Mouse (Mus musculus): ENCODE measurements around the gene Mcm2. TPM values are rescaled to one million over a fixed set of nuclear protein-coding genes. Genes with fewer than 3 reads are reported as not detected.
A peak's percentile ranks its signal among the peaks of the same experiment; 100 is the strongest.

Mcm2 gene
- total RNA-seq, 2 experiments from 2014 or later = 3.8 to 4.2 TPM

GRCm38 (mm10) chr6:88899628-88900027 is 1.0 kb upstream of the Mcm2 start:
- intact Hi-C loops (cut with DNase I) = no loop called here
- no peak for DNase-seq (ENCODE audit: low spot score in 2 of 2)

DNA sequence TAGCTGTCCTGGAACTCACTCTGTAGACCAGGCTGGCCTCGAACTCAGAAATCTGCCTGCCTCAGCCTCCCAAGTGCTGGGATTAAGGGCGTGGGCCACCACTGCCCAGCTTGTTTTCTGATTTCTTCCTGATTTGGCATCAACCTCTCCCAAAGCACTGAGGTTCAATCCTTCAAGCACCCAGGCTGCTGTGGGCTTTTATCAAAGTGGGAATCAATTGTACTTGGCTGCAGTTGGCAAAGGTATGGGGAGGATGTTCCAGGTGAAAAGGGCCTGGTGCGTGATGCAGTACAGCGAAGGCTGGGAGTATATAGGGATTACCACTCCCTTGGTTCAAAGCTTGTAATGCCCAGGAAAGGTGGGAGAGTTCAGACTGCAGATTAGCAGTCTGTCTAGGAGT is 506 bp upstream of the Mcm2 start:
- no peak for DNase-seq (ENCODE audit: low spot score in 2 of 2)
- intact Hi-C loops (cut with DNase I) = no loop called here

GRCm38 (mm10) chr6:88897246-88897645 is 1.3 kb downstream of the Mcm2 start:
- intact Hi-C loops (cut with DNase I) = no loop called here
- no peak for DNase-seq (ENCODE audit: low spot score in 2 of 2)

DNA sequence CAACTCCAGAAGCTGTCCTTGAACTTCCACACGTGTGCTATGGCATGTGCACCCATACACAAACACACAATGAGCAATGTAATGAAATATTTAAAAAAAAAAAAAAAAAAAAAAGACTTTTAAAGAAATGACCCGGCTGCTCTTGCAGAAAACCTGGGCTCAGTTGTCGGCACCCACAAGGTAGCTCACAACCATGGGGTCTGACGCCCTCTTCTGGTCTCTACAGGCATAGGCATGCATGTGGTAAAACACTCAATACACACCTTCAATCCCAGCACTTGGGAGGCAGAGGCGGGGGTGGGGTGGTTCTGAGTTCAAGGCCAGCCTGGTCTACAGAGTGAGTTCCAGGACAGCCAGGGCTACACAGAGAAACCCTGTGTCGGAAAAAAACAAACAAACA is 2.6 kb downstream of the Mcm2 start:
- no peak for DNase-seq (ENCODE audit: low spot score in 2 of 2)
- intact Hi-C loops (cut with DNase I) = no loop called here

DNA sequence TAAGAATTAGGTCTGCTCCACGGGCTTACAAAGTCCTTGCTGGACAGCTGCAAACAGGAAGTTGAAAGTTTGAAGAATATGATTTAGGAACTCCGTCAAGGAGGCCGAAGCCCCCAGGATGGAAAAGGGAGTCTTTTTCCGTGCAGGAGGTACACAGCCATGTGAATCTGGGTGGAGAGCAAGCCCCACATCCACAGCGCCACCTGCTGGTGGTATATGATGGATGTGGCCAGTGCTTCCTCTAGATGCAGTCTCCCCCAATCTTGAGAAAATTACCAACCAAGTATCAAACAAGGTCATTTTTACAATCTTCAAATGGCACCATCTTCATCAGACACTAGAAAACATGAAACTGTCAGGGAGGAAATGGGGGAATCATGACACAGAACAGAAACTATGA is 5.0 kb downstream of the Mcm2 start:
- intact Hi-C loops (cut with DNase I) = no loop called here
- peak; percentile 39 to 55 for DNase-seq (ENCODE audit: low spot score in 2 of 2)

DNA sequence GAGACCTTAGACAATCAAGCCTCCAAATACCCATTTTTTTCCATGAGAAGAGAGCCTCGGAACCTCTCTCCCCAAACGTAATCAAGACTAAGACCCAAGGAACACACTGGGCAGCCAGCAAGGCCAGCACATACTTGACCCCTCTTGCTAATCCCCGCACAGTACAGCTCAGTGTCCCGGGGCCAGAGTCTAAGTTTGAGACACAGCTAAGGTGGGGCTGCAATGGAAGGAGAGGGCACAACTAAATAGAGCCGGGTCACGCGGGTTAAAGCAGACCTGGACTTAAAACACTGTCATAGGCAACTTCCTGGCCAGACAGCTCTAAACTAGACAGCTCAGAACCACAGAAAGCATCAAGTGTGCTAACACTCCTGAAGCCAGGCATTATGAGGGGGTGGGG is 7.7 kb downstream of the Mcm2 start:
- no peak for DNase-seq (ENCODE audit: low spot score in 2 of 2)
- intact Hi-C loops (cut with DNase I) = no loop called here

DNA sequence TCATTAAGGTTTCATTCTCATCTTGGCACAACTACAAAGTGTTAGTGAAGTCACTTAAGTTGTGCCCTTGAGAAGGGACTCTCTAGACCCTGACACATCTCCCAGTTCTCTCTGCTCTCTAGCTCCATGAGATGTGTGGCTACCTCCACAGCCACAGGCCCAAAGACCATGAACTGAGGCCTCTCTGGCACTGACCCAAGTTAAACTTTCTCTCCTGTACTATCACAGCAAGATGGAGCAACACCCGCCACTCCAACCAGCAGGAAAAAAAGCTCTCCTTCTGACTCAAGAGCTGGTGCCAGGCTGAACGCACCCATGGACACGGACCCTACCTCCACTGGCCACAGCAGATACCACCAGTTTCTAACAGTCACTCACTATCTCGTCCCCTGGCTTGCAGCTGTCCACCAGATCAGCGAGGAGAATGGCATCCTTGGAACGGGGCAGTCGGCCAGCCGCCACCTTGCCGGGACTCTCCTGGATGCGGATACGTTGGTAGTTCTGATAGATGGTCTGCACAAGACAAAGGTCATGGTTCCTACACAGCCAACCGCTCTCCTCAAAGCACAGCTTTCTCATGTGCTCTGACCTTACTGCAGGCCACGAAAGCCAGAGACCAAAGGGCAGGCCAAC is 9.1 kb downstream of the Mcm2 start:
- intact Hi-C loops (cut with DNase I) = no loop called here

GRCm38 (mm10) chr6:88886417-88886967 is 12.1 kb downstream of the Mcm2 start:
- no peak for DNase-seq (ENCODE audit: low spot score in 2 of 2)
- intact Hi-C loops (cut with DNase I) = no loop called here

More for the DNA sequence above, 9.1 kb downstream of the Mcm2 start:
- DNase-seq (ENCODE audit: low spot score in 2 of 2) = no peak

DNA sequence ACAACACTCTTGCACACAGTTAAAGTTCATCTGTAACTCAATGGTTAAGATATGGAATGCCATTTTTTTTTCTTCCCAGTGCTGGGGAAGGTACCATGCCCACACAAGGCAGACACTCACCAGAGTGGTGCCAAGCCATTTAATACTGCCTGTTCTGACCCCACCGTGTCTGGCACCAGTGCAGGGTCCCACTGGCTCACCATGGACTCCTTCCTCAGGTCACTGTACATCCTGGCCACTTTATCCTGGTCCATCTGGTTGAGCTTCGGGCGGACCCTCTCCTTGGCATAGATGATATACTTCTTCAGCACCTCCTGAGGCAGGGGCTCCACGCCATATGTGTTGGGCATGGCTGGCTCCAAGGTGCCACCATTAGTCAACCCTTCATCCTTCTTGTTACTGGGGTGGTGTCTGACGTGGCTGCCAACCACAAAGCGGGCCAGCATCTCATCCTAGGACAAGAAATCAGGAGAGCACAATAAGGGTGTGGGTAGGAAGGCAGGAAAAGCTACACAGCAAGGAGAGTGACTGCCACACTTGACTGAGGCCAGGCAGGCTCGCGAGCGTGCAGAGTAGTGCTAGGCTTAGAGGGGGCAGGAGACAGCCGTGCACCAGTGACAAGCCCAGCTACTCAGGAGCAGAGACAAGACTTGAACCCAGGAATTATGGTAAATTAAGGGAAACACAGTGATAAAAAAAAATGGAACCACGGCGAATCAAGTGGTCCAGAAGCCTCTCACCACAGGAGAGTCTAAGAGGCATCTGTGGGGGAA is 12.8 kb downstream of the Mcm2 start:
- intact Hi-C loops (cut with DNase I) = no loop called here
- no peak for DNase-seq (ENCODE audit: low spot score in 2 of 2)

DNA sequence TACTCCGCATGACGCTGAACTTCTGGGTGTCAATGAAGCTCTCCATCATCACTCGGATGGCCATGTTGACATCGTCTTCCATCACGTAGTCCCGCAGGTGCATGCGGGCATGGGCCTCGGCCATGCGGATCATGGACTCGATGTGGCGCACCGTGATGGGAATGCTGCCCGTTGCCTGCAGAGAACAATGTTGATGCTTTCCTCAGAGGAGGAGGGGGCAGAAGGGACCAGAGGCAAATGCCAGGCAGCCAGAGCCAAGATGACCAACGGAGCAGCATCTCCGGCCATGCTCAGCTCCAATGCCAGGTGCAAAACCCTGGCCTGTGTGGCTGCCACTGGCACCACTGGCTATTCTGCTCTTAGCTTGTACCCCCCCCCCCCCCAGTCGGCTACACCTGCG is 13.9 kb downstream of the Mcm2 start:
- no peak for DNase-seq (ENCODE audit: low spot score in 2 of 2)
- intact Hi-C loops (cut with DNase I) = no loop called here

GRCm38 (mm10) chr6:88884195-88884594 is 14.4 kb downstream of the Mcm2 start:
- intact Hi-C loops (cut with DNase I) = no loop called here
- no peak for DNase-seq (ENCODE audit: low spot score in 2 of 2)

DNA sequence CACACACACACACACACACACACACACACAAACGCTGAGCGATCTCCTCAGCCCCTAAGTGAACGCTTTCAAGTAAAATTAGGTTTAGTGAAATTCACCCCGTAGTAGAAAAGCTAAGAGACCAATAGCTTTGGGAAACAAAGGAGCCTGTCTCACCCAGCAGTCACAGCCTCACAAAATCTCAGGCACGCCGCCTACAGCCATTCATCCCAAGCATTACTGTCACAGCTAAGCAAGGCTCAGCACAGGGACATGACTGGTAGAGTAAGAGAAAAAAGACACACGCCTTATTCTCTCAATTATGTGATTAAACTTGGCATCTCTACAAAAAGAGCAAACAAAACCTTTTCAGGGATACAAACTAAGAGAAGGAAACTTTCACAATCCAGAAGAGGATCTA is 17.2 kb downstream of the Mcm2 start:
- no peak for DNase-seq (ENCODE audit: low spot score in 2 of 2)
- intact Hi-C loops (cut with DNase I) = no loop called here

DNA sequence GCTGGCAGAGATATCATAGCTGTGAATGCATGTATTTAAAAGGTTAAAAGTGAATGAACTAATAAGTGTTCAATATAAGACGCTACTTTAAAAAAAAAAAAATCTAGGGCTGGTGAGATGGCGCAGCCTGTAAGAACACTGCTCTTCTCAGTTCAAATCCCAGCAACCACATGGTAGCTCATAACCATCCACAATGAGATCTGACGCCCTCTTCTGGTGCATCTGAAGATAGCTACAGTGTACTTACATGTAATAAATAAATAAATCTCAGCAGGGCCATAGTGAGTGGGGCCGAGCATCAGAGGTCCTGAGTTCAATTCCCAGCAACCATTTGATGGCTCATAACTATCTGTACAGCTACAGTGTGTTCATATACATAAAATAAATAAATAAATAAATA is 19.1 kb downstream of the Mcm2 start:
- intact Hi-C loops (cut with DNase I) = no loop called here
- no peak for DNase-seq (ENCODE audit: low spot score in 2 of 2)

DNA sequence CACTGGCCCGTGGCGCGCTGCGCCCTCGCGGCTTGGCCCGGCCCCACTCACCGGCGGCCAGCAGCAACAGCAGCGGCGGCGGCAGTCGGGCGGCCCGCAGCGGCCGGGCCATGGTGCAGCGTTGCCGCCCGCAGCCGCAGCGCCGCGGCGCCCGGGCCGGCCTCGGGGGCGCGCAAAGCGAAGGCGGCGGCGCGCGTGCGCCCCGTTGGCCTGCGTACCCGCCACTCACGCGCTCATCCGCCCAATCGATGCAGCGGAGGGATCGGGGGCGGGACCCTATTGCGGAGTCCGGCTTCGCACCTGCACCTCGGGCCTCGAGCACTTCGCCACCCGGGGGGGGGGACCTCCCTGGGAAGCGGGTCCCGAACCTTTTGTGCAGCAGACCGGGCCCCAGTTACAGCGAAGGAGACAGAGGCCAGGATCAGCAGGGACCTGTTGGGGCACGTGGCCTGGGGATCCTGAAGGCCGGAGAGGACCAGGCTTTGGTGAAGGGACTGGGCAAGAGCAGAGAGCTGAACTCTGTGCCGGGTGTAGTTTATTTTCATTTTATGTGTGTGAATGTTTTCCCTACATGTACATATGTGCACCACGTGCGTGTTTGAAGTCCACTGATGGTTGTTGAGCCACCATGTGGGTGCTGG is 23.6 kb downstream of the Mcm2 start, which contains the start of gene Podxl2:
TSS of gene Podxl2 (minus strand) at position 177 of the 641 bp plus-strand sequence.
- intact Hi-C loops (cut with DNase I) = no loop called here
- DNase-seq (ENCODE audit: low spot score in 2 of 2) = peak; percentile 80 to 86

DNA sequence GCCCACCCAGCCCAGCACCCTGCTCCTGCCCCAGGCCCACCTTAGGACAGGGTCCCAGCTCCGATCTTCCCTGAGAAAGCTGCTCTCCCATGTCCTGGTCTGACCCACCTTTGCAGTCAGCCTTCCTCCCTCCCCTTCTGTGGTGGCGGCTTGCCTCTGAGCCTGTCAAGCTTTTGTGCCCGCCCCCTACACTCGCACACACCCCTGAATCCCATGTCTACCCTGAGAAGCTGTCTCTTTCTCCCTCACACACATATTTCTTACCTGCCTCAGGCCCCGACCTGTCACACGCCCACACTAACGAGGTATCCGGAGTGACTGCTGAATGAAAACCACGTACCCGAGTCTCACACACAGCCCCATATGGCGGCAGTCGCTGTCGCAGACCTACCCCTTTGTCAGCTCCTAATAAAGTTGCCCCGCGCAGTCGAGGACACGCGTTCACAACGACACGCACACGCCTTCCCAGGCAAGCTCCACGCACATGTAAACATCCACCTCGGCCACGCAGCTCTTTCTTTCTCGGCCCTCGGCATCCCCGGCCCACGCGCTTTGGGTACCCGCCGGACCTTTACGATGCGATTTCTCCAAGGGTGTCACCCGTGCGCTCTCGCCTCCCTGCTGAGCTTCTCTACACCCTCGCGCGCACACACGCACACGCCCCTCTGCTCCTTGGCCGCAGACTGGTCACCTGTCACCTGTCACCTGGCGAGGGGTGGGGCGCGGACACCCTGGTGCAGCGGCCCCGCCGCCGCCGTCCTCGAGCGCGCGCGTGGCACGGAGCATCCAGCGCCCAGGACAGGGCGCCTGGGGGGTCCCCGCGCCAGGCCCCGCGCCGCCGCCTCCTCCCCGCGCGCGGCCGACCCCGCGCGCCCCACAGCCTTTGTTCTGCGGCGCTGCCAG is 24.4 kb downstream of the Mcm2 start:
- intact Hi-C loops (cut with DNase I) = no loop called here
- peak; percentile 41 to 42 for DNase-seq (ENCODE audit: low spot score in 2 of 2)

- no peak for DNase-seq (ENCODE audit: low spot score in 2 of 2)
- intact Hi-C loops (cut with DNase I) = no loop called here
Observed at GRCm38 (mm10) chr6:88872811-88873210, 25.8 kb downstream of the Mcm2 start.

- peak; percentile 48 to 58 for DNase-seq (ENCODE audit: low spot score in 2 of 2)
- intact Hi-C loops (cut with DNase I) = no loop called here
Observed at GRCm38 (mm10) chr6:88871546-88871945, 27.0 kb downstream of the Mcm2 start.

GRCm38 (mm10) chr6:88870594-88870993 is 28.0 kb downstream of the Mcm2 start:
- DNase-seq (ENCODE audit: low spot score in 2 of 2) = no peak
- intact Hi-C loops (cut with DNase I) = no loop called here

- DNase-seq (ENCODE audit: low spot score in 2 of 2) = peak in 1 of 2 experiments; percentile 57
- intact Hi-C loops (cut with DNase I) = no loop called here
Observed at GRCm38 (mm10) chr6:88869459-88869858, 29.1 kb downstream of the Mcm2 start.

GRCm38 (mm10) chr6:88865704-88866103 is 32.9 kb downstream of the Mcm2 start:
- intact Hi-C loops (cut with DNase I) = no loop called here
- DNase-seq (ENCODE audit: low spot score in 2 of 2) = no peak
